Mouse (Mus musculus) liver, embryonic 15.5 days (tissue): ENCODE measurements at regions not wholly inside any gene's neighbourhood (a gene's known extent, or its start where the extent isn't known, plus 50 kb on each side); places are given as distances from the start of the nearest gene placed in this dataset.

Experiments used
- ATAC-seq: fragments of 200-750 bp; cut with Nextera tagmentation; 2 replicates; pipeline ENCODE4 v1.8.0; 2017; ENCODE audit warnings: moderate number of reproducible peaks, mild to moderate bottlenecking, moderate library complexity; ENCODE audit not compliant: insufficient read depth
- H3K27ac ChIP-seq: fragments of 300-500 bp; sonication (generic); replicated peaks from 2 replicates; pipeline ENCODE4 v1.5.1; 2015; ENCODE audit warnings: mild to moderate bottlenecking, inconsistent platforms
- H3K27me3 ChIP-seq: fragments of 300-500 bp; sonication (generic); 2 replicates; pipeline ENCODE4 v1.6.1; 2015; ENCODE audit warnings: mild to moderate bottlenecking, inconsistent platforms
- H3K36me3 ChIP-seq: fragments of 300-500 bp; sonication (generic); replicated peaks from 2 replicates; pipeline ENCODE4 v1.6.1; 2015; ENCODE audit warnings: moderate library complexity, mild to moderate bottlenecking, inconsistent platforms
- H3K4me1 ChIP-seq: fragments of 300-500 bp; sonication (generic); replicated peaks from 2 replicates; pipeline ENCODE4 v1.6.1; 2015; ENCODE audit warnings: inconsistent platforms
- H3K4me2 ChIP-seq: fragments of 300-500 bp; sonication (generic); 2 replicates; pipeline ENCODE4 v1.6.1; 2015; ENCODE audit warnings: moderate library complexity, mild to moderate bottlenecking, inconsistent platforms
- H3K4me3 ChIP-seq: fragments of 300-500 bp; sonication (generic); replicated peaks from 2 replicates; pipeline ENCODE4 v1.5.1; 2015; ENCODE audit warnings: mild to moderate bottlenecking, inconsistent platforms
- H3K9ac ChIP-seq: fragments of 300-500 bp; sonication (generic); 2 replicates; pipeline ENCODE4 v1.6.1; 2015; ENCODE audit warnings: moderate library complexity, mild to moderate bottlenecking, inconsistent platforms
- H3K9me3 ChIP-seq: fragments of 300-500 bp; sonication (generic); replicated peaks from 2 replicates; pipeline ENCODE4 v1.6.1; 2016; ENCODE audit warnings: inconsistent platforms
- WGBS: fragments of 180-500 bp; shearing (Covaris S2); methylation state at CpG from one replicate; pipeline ENCODE4 v1.1.7; 2015; ENCODE audit warnings: mixed read lengths; ENCODE audit not compliant: insufficient replicate concordance; 5-methylcytosine and 5-hydroxymethylcytosine counted together

- H3K27me3 ChIP-seq = no peaks in the 10 kb centered on the region
- H3K9ac ChIP-seq = no peak overlapping the region
- H3K4me1 ChIP-seq = no peaks in the 10 kb centered on the region
- 76% methylated on average over 21 of the region's 21 CpGs for WGBS
- no peak overlapping the region for H3K4me3 ChIP-seq
- no peaks in the 10 kb centered on the region for H3K9me3 ChIP-seq
- no peak for ATAC-seq
- no peak overlapping the region for H3K27ac ChIP-seq
- no peaks in the 10 kb centered on the region for H3K36me3 ChIP-seq
- H3K4me2 ChIP-seq = no peak overlapping the region
Measured at GRCm38 (mm10) chr1:154993927-154994856, 105.2 kb downstream of the Ier5 start.

- Histone ChIP-seq H3K4me2 (no peak overlapping the region), H3K9me3 (no peaks in the 10 kb centered on the region), H3K4me3 (no peak overlapping the region), H3K9ac (no peak overlapping the region), H3K27ac (no peak overlapping the region), H3K4me1 (no peaks in the 10 kb centered on the region), H3K27me3 (no peaks in the 10 kb centered on the region), H3K36me3 (no peaks in the 10 kb centered on the region)
- WGBS = 59% methylated on average over 7 of the region's 7 CpGs
- ATAC-seq = no peak
Measured at GRCm38 (mm10) chr1:154983325-154983724, 99.0 kb upstream of the Cacna1e start.

DNA sequence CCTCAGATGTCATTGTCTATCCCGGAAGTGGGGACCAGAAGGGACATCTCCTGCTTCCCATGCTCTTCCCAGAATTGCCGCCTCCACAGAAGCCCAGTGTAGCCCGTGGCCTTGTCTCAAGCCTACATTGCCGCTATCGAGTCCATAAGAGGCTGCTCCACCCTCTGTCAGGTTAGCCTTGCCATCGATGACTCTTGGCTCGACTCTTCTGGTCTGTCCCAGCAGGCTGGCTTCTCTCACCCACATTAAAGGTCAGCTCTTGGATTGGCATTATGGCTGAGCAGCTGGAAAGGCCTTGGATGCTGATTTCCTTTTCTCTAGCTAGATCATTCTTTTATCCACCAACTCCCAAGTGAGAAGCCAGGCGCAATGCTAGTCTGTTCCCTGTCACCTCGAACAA, 98.5 kb upstream of the Cacna1e start:
- Histone ChIP-seq H3K9ac (no peak overlapping the region), H3K27ac (no peak overlapping the region), H3K4me2 (no peak overlapping the region), H3K9me3 (no peaks in the 10 kb centered on the region), H3K36me3 (no peaks in the 10 kb centered on the region), H3K27me3 (no peaks in the 10 kb centered on the region), H3K4me3 (no peak overlapping the region), H3K4me1 (no peaks in the 10 kb centered on the region)
- ATAC-seq = no peak
- 65% methylated on average over 9 of the region's 9 CpGs for WGBS

GRCm38 (mm10) chr1:154981687-154982086, 97.4 kb upstream of the Cacna1e start:
- H3K36me3 ChIP-seq = no peaks in the 10 kb centered on the region
- no peak overlapping the region for H3K27ac ChIP-seq
- no peaks in the 10 kb centered on the region for H3K9me3 ChIP-seq
- 64% methylated on average over 8 of the region's 8 CpGs for WGBS
- H3K9ac ChIP-seq = no peak overlapping the region
- H3K4me1 ChIP-seq = no peaks in the 10 kb centered on the region
- H3K27me3 ChIP-seq = no peaks in the 10 kb centered on the region
- H3K4me2 ChIP-seq = no peak overlapping the region
- no peak overlapping the region for H3K4me3 ChIP-seq
- no peak for ATAC-seq

GRCm38 (mm10) chr1:154975732-154976131, 91.4 kb upstream of the Cacna1e start:
- H3K4me1 ChIP-seq = no peaks in the 10 kb centered on the region
- no peak for ATAC-seq
- H3K27ac ChIP-seq = no peak overlapping the region
- no peak overlapping the region for H3K9ac ChIP-seq
- no peaks in the 10 kb centered on the region for H3K27me3 ChIP-seq
- H3K4me3 ChIP-seq = no peak overlapping the region
- 22% methylated on average over 4 of the region's 4 CpGs for WGBS
- no peak overlapping the region for H3K4me2 ChIP-seq
- H3K9me3 ChIP-seq = no peaks in the 10 kb centered on the region
- no peaks in the 10 kb centered on the region for H3K36me3 ChIP-seq

GRCm38 (mm10) chr1:154961271-154961670, 77.0 kb upstream of the Cacna1e start:
- WGBS = 54% methylated on average over 4 of the region's 4 CpGs
- Histone ChIP-seq H3K9ac (no peak overlapping the region), H3K4me2 (no peak overlapping the region), H3K27ac (no peak overlapping the region), H3K36me3 (no peaks in the 10 kb centered on the region), H3K4me3 (no peak overlapping the region), H3K4me1 (no peaks in the 10 kb centered on the region), H3K9me3 (no peaks in the 10 kb centered on the region), H3K27me3 (no peaks in the 10 kb centered on the region)
- no peak for ATAC-seq

GRCm38 (mm10) chr1:154956625-154957031, 72.3 kb upstream of the Cacna1e start:
- no peaks in the 10 kb centered on the region for H3K9me3 ChIP-seq
- H3K27ac ChIP-seq = no peak overlapping the region
- H3K4me1 ChIP-seq = no peaks in the 10 kb centered on the region
- WGBS = 55% methylated on average over 5 of the region's 5 CpGs
- H3K9ac ChIP-seq = no peak overlapping the region
- no peak overlapping the region for H3K4me2 ChIP-seq
- ATAC-seq = no peak
- no peaks in the 10 kb centered on the region for H3K27me3 ChIP-seq
- no peaks in the 10 kb centered on the region for H3K36me3 ChIP-seq
- H3K4me3 ChIP-seq = no peak overlapping the region

DNA sequence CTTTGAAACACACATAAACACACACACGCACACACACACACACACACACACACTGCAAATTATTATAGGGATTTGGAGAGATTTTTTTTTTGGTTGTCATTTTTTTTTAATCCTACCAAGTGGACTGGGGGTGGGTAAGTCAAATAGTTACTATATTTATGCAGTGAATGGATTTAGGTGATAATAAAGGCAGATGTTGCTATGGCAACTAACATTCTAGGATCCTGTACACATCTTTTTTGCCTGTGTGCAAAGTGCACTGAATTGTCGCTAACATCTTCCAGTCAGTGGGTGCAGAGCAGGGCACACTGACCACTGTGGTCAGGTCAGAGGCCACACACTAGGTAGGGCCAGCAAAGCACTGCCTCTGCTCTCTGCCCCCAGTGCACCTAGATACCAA, 68.4 kb upstream of the Cacna1e start:
- Histone ChIP-seq H3K4me2 (no peak overlapping the region), H3K27me3 (no peaks in the 10 kb centered on the region), H3K9ac (no peak overlapping the region), H3K4me3 (no peak overlapping the region), H3K27ac (no peak overlapping the region), H3K36me3 (no peaks in the 10 kb centered on the region), H3K4me1 (no peaks in the 10 kb centered on the region), H3K9me3 (no peaks in the 10 kb centered on the region)
- 62% methylated on average over 2 of the region's 2 CpGs for WGBS
- ATAC-seq = no peak
